Mouse (Mus musculus): ENCODE measurements around the gene Cstb. TPM values are rescaled to one million over a fixed set of nuclear protein-coding genes. Genes with fewer than 3 reads are reported as not detected.

Cstb gene
- total and polyA plus RNA-seq, 3 experiments: 71.9 to 76.7 TPM; not detected in 1

- Histone ChIP-seq H3K27me3 (ENCODE audit: control insufficient read depth in 1 of 2, insufficient read depth in 2 of 2, low read length in 2 of 2) (no peaks in the 10 kb centered on the region), H3K4me3 (ENCODE audit: control insufficient read depth in 1 of 2, insufficient read depth in 1 of 2, low read depth in 2 of 2, low read length in 2 of 2) (peak overlapping the region; percentile 65 to 73), H3K4me1 (ENCODE audit: control insufficient read depth in 1 of 2, insufficient read depth in 2 of 2, low read length in 2 of 2) (peaks cover 5 to 16% of the 10 kb centered on the region in 2 experiments), H3K9ac (ENCODE audit: control insufficient read depth, low read depth, low read length, poor library complexity, severe bottlenecking) (peak overlapping the region; percentile 72), H3K79me2 (ENCODE audit: control insufficient read depth, insufficient read depth, low read length, poor library complexity) (peaks cover 36% of the 10 kb centered on the region), H3K36me3 (ENCODE audit: control insufficient read depth in 1 of 2, insufficient read depth in 2 of 2, low read length in 2 of 2) (peaks cover 0 to 11% of the 10 kb centered on the region in 2 experiments; a peak in 2 of 4 replicates), H3K9me3 (replicated peaks; ENCODE audit: insufficient read depth, low read length) (no peaks in the 10 kb centered on the region), H3K27ac (ENCODE audit: control insufficient read depth, low read depth, low read length) (peak overlapping the region; percentile 15)
- peak; percentile 68 for DNase-seq (ENCODE audit: low read depth, low spot score)
- no peak for TF ChIP-seq NELFE (IDR thresholded peaks at IDR 0.05; ENCODE audit: low read depth, low read length)
- TF ChIP-seq JUND (IDR thresholded peaks at IDR 0.05; ENCODE audit: low read depth, low read length): no peak
- no peak for TF ChIP-seq MAX (IDR thresholded peaks at IDR 0.05; ENCODE audit: low read length)
- no peak for TF ChIP-seq ZC3H11A (IDR thresholded peaks at IDR 0.05; ENCODE audit: low read depth, low read length)
- TF ChIP-seq MYB (IDR thresholded peaks at IDR 0.05; ENCODE audit: low read depth, low read length): no peak
- TF ChIP-seq ZMIZ1 (IDR thresholded peaks at IDR 0.05; ENCODE audit: low read depth, low read length): no peak
- TF ChIP-seq MYC (IDR thresholded peaks at IDR 0.05; ENCODE audit: low read depth, low read length): no peak
- no peak for TF ChIP-seq HCFC1 (IDR thresholded peaks at IDR 0.05; ENCODE audit: low read depth, low read length)
Observed at GRCm38 (mm10) chr10:78464201-78464791, 38.8 kb downstream of the Cstb start.

- peaks cover 0 to 11% of the 10 kb centered on the region in 2 experiments; a peak in 2 of 4 replicates for H3K36me3 ChIP-seq (ENCODE audit: control insufficient read depth in 1 of 2, insufficient read depth in 2 of 2, low read length in 2 of 2)
- H3K9ac ChIP-seq (ENCODE audit: control insufficient read depth, low read depth, low read length, poor library complexity, severe bottlenecking): peak within 1 kb of the TSS; percentile 76
- peak within 1 kb of the TSS; percentile 65 to 73 for H3K4me3 ChIP-seq (ENCODE audit: control insufficient read depth in 1 of 2, insufficient read depth in 1 of 2, low read depth in 2 of 2, low read length in 2 of 2)
- peak; percentile 98 for DNase-seq (ENCODE audit: low read depth, low spot score)
- peaks cover 5 to 16% of the 10 kb centered on the region in 2 experiments for H3K4me1 ChIP-seq (ENCODE audit: control insufficient read depth in 1 of 2, insufficient read depth in 2 of 2, low read length in 2 of 2)
- no peaks in the 10 kb centered on the region for H3K27me3 ChIP-seq (ENCODE audit: control insufficient read depth in 1 of 2, insufficient read depth in 2 of 2, low read length in 2 of 2)
- H3K9me3 ChIP-seq (replicated peaks; ENCODE audit: insufficient read depth, low read length): no peaks in the 10 kb centered on the region
- H3K79me2 ChIP-seq (ENCODE audit: control insufficient read depth, insufficient read depth, low read length, poor library complexity): peaks cover 36% of the 10 kb centered on the region
- H3K27ac ChIP-seq (ENCODE audit: control insufficient read depth, low read depth, low read length): peak within 1 kb of the TSS; percentile 96
- peak; percentile 75; the same call in 1 of the 2 replicates for TF ChIP-seq ZMIZ1 (IDR thresholded peaks at IDR 0.05; ENCODE audit: low read depth, low read length)
- peak; percentile 76; the same call in 1 of the 2 replicates for TF ChIP-seq POLR2AphosphoS2 (IDR thresholded peaks at IDR 0.05; ENCODE audit: low read length)
- TF ChIP-seq MEF2A (IDR thresholded peaks at IDR 0.05; ENCODE audit: extremely low read depth, insufficient replicate concordance, low read depth, low read length, poor library complexity, severe bottlenecking): no peak
- peak; percentile 73 for TF ChIP-seq NELFE (IDR thresholded peaks at IDR 0.05; ENCODE audit: low read depth, low read length)
- TF ChIP-seq MXI1 (IDR thresholded peaks at IDR 0.05; ENCODE audit: low read depth, low read length): peak; percentile 94
- TF ChIP-seq MAZ (IDR thresholded peaks at IDR 0.05; ENCODE audit: low read depth, low read length): no peak
- peak; percentile 75 for TF ChIP-seq TBP (IDR thresholded peaks at IDR 0.05; ENCODE audit: low read depth, low read length)
- TF ChIP-seq ETS1 (IDR thresholded peaks at IDR 0.05; ENCODE audit: low read depth, low read length): peak; percentile 46; the same call in 1 of the 2 replicates
- TF ChIP-seq USF1 (IDR thresholded peaks at IDR 0.05; ENCODE audit: low read depth, low read length): peak; percentile 96
- peak; percentile 73 for TF ChIP-seq NRF1 (IDR thresholded peaks at IDR 0.05; ENCODE audit: insufficient read depth, low read depth, low read length, poor library complexity, severe bottlenecking)
- TF ChIP-seq USF2 (IDR thresholded peaks at IDR 0.05; ENCODE audit: borderline replicate concordance in 1 of 2, insufficient read depth in 1 of 2, low read depth in 1 of 2, low read length in 2 of 2): peak; percentile 44 to 85; a peak in 2 of 4 replicates
- peak; percentile 54 for TF ChIP-seq HCFC1 (IDR thresholded peaks at IDR 0.05; ENCODE audit: low read depth, low read length)
- no peak for TF ChIP-seq MYB (IDR thresholded peaks at IDR 0.05; ENCODE audit: low read depth, low read length)
- TF ChIP-seq JUND (IDR thresholded peaks at IDR 0.05; ENCODE audit: low read depth, low read length): no peak
- no peak for TF ChIP-seq ZNF384 (IDR thresholded peaks at IDR 0.05; ENCODE audit: low read depth, low read length)
- TF ChIP-seq UBTF (IDR thresholded peaks at IDR 0.05; ENCODE audit: borderline replicate concordance, insufficient read depth, low read depth, low read length): no peak
- TF ChIP-seq MYC (IDR thresholded peaks at IDR 0.05; ENCODE audit: low read depth, low read length): peak; percentile 94
- TF ChIP-seq GABPA (IDR thresholded peaks at IDR 0.05; ENCODE audit: low read depth, low read length): no peak
- TF ChIP-seq ZC3H11A (IDR thresholded peaks at IDR 0.05; ENCODE audit: low read depth, low read length): no peak
- peak; percentile 71; the same call in 1 of the 2 replicates for TF ChIP-seq BHLHE40 (IDR thresholded peaks at IDR 0.05; ENCODE audit: borderline replicate concordance, low read depth, low read length)
- TF ChIP-seq MAX (IDR thresholded peaks at IDR 0.05; ENCODE audit: low read length): peak; percentile 97
- no peak for TF ChIP-seq CHD1 (IDR thresholded peaks at IDR 0.05; ENCODE audit: low read depth, low read length)
- no peak for TF ChIP-seq SMC3 (IDR thresholded peaks at IDR 0.05; ENCODE audit: low read depth, low read length)
- TF ChIP-seq RCOR1 (IDR thresholded peaks at IDR 0.05; ENCODE audit: low read depth, low read length): no peak
- TF ChIP-seq TCF12 (IDR thresholded peaks at IDR 0.05; ENCODE audit: low read depth, low read length): peak; percentile 45
- no peak for TF ChIP-seq KAT2A (conservative IDR thresholded peaks at IDR 0.05; ENCODE audit: low read depth, low read length)
- TF ChIP-seq POLR2AphosphoS5 (IDR thresholded peaks at IDR 0.05; ENCODE audit: borderline replicate concordance, low read depth, low read length): no peak; the same call in 1 of the 2 replicates
Observed at GRCm38 (mm10) chr10:78464792-78465207, 39.3 kb downstream of the Cstb start, which contains the start of gene Pdxk. Pdxk (minus strand) TSS chr10:78464975.
